Mouse (Mus musculus) heart, postnatal 0 days (tissue): Measurements from ENCODE around the gene Rbms3. TPM values are rescaled to one million over a fixed set of nuclear protein-coding genes. Genes with fewer than 3 reads are reported as not detected.

Experiments
- ATAC-seq: fragments of 200-750 bp; cut with Nextera tagmentation; 2 replicates; pipeline ENCODE4 v1.8.0; 2017; ENCODE audit warnings: low read depth, moderate number of reproducible peaks, moderate library complexity; ENCODE audit not compliant: insufficient read depth
- DNase-seq: peaks from one replicate; pipeline ENCODE4 v3.0.0-alpha.2; 2016; ENCODE audit warnings: low spot score
- H3K27ac ChIP-seq: fragments of 300-500 bp; sonication (generic); 2 replicates; pipeline ENCODE4 v1.5.1; 2014; ENCODE audit warnings: low read depth, mild to moderate bottlenecking
- H3K27me3 ChIP-seq: fragments of 300-500 bp; sonication (generic); 2 replicates; pipeline ENCODE4 v1.6.1; 2014; ENCODE audit warnings: low read length, mixed read lengths; ENCODE audit not compliant: control insufficient read depth, insufficient read depth
- H3K36me3 ChIP-seq: fragments of 300-500 bp; sonication (generic); replicated peaks from 2 replicates; pipeline ENCODE4 v1.6.1; 2014; ENCODE audit warnings: low read length, mixed read lengths; ENCODE audit not compliant: control insufficient read depth, insufficient read depth
- H3K4me1 ChIP-seq: fragments of 300-500 bp; sonication (generic); 2 replicates; pipeline ENCODE4 v1.6.1; 2014; ENCODE audit warnings: antibody characterized with exemption; ENCODE audit not compliant: control insufficient read depth, insufficient read depth
- H3K4me2 ChIP-seq: fragments of 300-500 bp; sonication (generic); 2 replicates; pipeline ENCODE4 v1.6.1; 2014; ENCODE audit warnings: low read depth, mild to moderate bottlenecking, low read length, moderate library complexity
- H3K4me3 ChIP-seq: fragments of 300-500 bp; sonication (generic); 2 replicates; pipeline ENCODE4 v1.5.1; 2014; ENCODE audit warnings: low read depth, low read length
- H3K9ac ChIP-seq: fragments of 300-500 bp; sonication (generic); replicated peaks from 2 replicates; pipeline ENCODE4 v1.6.1; 2014; ENCODE audit warnings: low read depth, low read length, mixed read lengths
- H3K9me3 ChIP-seq: fragments of 300-500 bp; sonication (generic); replicated peaks from 2 replicates; pipeline ENCODE4 v1.6.1; 2016; ENCODE audit warnings: low read length; ENCODE audit not compliant: control insufficient read depth
- CTCF ChIP-seq: IDR thresholded peaks from 2 replicates; pipeline ENCODE4 v1.5.1; 2016; ENCODE audit warnings: antibody characterized with exemption, control low read depth, low read depth
- EP300 ChIP-seq: IDR thresholded peaks from 2 replicates; pipeline ENCODE4 v1.6.1; 2016; ENCODE audit warnings: antibody characterized with exemption, low read depth
- WGBS: fragments of 180-500 bp; shearing (Covaris S2); extraction: QIAGEN DNeasy Blood & Tissue Kit; methylation state at CpG from one replicate; pipeline ENCODE4 v1.1.7; 2014; 5-methylcytosine and 5-hydroxymethylcytosine counted together
- polyA plus RNA-seq: library from polyadenylated mRNA; unstranded; fragments of >200 nt; fragmentation: Nextera tagmentation; extraction: Ambion mirVana; gene quantifications from 2 replicates; pipeline ENCODE4 v1.2.1, GENCODE M21; 2015
- total RNA-seq: library from RNA; depleted of rRNA; stranded (reverse); fragments of >200 nt; gene quantifications from 2 replicates; pipeline ENCODE4 v1.2.3, GENCODE M21; 2014; ENCODE audit warnings: low replicate concordance

The Rbms3 gene
- total and polyA plus RNA-seq, 2 experiments from 2014 or later = 18.2 to 75.3 TPM

DNA sequence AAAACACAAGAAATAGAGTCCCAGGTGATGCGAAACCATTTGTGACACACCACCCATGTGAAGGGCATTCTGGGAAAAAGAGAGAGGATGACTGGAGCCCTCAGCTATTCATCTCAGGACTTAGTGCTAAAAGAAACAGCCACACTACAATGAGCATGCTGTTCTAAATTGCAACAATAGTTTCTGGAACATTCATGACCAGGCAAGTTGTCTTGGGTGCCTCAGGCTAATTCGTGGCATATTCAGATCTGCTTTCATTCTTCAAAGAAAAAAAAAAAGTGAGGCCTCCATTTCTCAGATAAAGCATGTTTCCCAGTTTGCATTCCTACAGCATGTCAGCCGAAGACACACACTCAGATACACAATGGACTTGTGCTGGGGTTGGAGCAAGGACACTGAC, 432.2 kb downstream of the Rbms3 start:
- no peak for ATAC-seq
- WGBS = 63% methylated on average over 3 of the region's 3 CpGs

DNA sequence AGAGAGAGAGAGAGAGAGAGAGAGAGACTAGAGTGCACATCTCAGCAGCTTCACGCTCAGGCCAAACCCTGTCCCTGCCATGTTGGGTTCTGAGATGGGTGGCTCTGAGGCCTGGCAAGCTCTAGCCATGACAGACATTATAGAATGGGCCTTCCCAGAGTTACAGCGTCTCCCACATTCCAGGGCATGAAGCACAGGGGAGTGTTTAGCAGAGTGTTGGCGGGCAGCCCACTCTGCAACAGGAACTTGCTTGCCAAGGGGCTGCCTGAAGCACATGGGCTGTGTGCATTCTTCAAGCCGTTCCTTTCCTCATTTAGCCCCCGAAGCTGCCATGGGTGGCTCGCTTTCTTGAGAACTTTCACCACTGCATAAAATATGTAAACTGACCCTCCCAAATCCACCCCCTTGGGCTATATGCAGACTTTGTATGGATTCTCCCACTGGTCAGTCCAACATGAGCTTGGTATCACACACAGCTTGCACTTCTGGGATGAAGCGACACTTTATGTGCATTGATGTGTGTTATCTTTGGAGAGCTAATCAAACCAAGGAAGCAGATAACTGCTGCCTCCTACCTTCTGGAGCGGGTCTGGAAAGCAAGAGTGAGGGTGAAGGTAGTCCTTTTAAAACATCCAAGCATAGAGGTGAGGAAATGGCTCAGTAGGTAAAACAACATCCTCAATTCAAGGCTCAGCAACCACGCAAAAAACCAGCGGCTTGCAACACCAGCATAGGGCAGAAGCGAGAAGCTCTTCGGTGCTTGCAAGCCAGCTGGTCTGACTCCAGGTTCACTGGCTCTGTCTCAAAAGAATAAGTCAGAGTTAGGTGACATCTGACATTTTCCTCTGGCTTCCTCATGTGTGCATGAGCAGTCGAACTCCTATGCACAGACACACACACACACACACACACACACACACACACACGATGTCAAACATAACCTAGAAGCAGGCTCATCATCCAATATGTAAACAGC, 436.9 kb downstream of the Rbms3 start:
- no peak overlapping the region for H3K9ac ChIP-seq
- 25% methylated on average over 14 of the region's 14 CpGs for WGBS
- H3K4me3 ChIP-seq = peak overlapping the region; percentile 3; the same call in 1 of the 2 replicates

More for the DNA sequence above, 432.2 kb downstream of the Rbms3 start:
- Histone ChIP-seq H3K4me1 (peaks cover 15% of the 10 kb centered on the region), H3K4me3 (no peak overlapping the region), H3K9ac (no peak overlapping the region), H3K4me2 (no peak overlapping the region), H3K9me3 (no peaks in the 10 kb centered on the region), H3K27me3 (no peaks in the 10 kb centered on the region), H3K27ac (no peak overlapping the region), H3K36me3 (no peaks in the 10 kb centered on the region)
- TF ChIP-seq CTCF = no peak
- no peak for TF ChIP-seq EP300
- no peak for DNase-seq

DNA sequence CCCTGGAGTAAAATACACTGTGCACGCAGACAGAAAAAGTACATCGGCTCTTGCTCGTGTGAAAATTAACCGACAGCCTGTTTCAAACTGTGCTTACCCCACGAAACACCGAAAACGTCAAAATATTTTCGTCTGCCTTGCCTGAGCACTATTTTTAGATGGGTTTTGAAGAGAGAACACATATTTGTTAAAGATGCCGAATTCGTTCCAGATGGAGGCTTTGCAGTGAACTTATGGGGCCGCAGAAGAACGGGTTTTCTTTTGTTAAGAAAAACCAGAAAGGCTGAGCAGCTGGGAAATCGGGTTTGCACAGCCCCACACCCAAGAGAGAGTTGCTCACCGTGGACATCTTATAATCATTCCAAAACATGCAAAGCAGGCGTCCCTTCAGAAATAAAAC, 437.6 kb downstream of the Rbms3 start:
- no peak for TF ChIP-seq CTCF
- TF ChIP-seq EP300 = no peak
- Histone ChIP-seq H3K27me3 (no peaks in the 10 kb centered on the region), H3K4me3 (no peak overlapping the region), H3K27ac (peak overlapping the region; percentile 81), H3K36me3 (0 out of 2 replicates have a peak, but pooled peaks cover 5% of the 10 kb centered on the region), H3K9me3 (no peaks in the 10 kb centered on the region), H3K9ac (no peak overlapping the region), H3K4me1 (peaks cover 8% of the 10 kb centered on the region), H3K4me2 (peak overlapping the region; percentile 35)
- 42% methylated on average over 15 of the region's 15 CpGs for WGBS
- no peak for DNase-seq
- ATAC-seq = no peak; the same call in 1 of the 2 replicates

More for the DNA sequence above, 436.9 kb downstream of the Rbms3 start:
- DNase-seq = peak; percentile 95
- H3K27ac ChIP-seq = peak overlapping the region; percentile 81
- H3K27me3 ChIP-seq = no peaks in the 10 kb centered on the region
- peak; percentile 96 for ATAC-seq
- no peaks in the 10 kb centered on the region for H3K9me3 ChIP-seq
- H3K4me2 ChIP-seq = peak overlapping the region; percentile 35
- TF ChIP-seq EP300 = no peak
- no peak for TF ChIP-seq CTCF
- H3K36me3 ChIP-seq = 0 out of 2 replicates have a peak, but pooled peaks cover 5% of the 10 kb centered on the region
- H3K4me1 ChIP-seq = peaks cover 8% of the 10 kb centered on the region

DNA sequence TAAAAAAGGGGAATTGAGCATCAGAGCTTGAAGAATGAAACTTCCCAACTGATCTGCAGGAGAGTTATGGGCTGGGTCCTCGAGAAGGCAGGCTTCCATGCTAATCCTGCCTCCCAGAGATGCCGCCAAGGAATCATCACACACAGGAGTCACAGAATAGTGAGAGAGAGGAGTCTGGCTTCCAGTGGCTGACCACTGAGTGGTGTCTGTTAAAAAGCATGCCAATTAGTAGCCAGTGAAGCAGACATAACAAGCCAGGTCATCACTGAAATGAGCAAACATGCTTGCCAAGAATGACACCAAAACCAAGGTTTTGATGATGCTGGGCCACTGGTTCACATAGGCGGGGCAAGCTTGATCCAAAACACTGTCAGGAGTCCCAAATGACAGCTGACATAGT, 441.3 kb downstream of the Rbms3 start:
- no peak overlapping the region for H3K9ac ChIP-seq
- peaks cover 8% of the 10 kb centered on the region for H3K4me1 ChIP-seq
- WGBS = 77% methylated on average over 3 of the region's 3 CpGs
- 0 out of 2 replicates have a peak, but pooled peaks cover 5% of the 10 kb centered on the region for H3K36me3 ChIP-seq
- H3K4me3 ChIP-seq = no peak overlapping the region
- no peak overlapping the region for H3K4me2 ChIP-seq
- H3K27ac ChIP-seq = no peak overlapping the region
- H3K27me3 ChIP-seq = no peaks in the 10 kb centered on the region
- H3K9me3 ChIP-seq = no peaks in the 10 kb centered on the region
- no peak for TF ChIP-seq CTCF
- TF ChIP-seq EP300 = no peak
- no peak for DNase-seq
- ATAC-seq = no peak

DNA sequence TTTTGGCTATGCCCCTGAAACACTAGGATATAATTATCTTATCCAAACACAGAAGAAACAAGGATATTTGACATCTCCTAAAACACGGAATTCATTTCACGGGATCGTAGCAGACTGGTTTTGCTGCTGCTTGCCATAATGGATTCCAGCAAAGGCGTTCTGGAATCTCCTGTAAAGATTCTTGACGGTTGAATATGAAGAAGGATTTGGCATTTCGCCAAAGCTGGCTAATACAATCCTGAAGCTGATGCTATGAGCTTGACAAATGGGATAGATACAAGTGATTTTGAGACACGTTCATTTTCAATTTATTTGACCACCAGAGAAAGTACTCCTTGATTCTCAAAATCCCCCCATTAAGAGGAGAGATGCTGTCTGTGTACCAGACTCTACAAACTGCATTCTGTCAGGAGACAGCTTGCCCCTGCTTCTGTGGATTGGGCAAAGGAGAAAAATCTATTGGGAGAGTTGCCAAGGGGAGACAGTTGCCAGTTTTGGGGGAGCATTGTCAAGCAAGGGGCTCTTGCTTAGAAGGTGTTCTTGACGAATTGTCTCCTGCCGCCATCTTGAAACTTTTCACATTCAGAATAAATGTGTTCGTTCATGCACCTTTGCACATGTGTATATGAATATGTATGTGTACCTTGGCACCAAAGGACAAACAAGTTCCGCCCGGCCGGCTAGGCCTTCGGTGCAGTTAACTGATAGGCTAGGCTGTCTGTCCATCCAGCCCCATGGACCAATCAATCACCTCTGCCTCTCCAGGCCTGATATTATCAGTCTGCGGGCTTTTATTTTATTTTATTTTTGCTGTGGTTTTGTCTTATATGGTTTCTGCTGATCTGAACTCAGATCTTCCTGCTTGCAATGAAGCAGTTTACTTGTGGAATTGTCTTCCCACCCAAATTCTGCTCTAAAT, 442.3 kb downstream of the Rbms3 start:
- H3K36me3 ChIP-seq = 0 out of 2 replicates have a peak, but pooled peaks cover 5% of the 10 kb centered on the region
- H3K4me1 ChIP-seq = peaks cover 7% of the 10 kb centered on the region; the same call in 1 of the 2 replicates
- no peaks in the 10 kb centered on the region for H3K27me3 ChIP-seq
- 81% methylated on average over 15 of the region's 15 CpGs for WGBS
- H3K9me3 ChIP-seq = no peaks in the 10 kb centered on the region
- no peak overlapping the region for H3K27ac ChIP-seq
- no peak overlapping the region for H3K4me3 ChIP-seq
- DNase-seq (no peak), ATAC-seq (no peak)
- H3K9ac ChIP-seq = no peak overlapping the region
- no peak for TF ChIP-seq CTCF
- no peak for TF ChIP-seq EP300
- H3K4me2 ChIP-seq = no peak overlapping the region
